ENCODE assay signal across 15 mouse cellular contexts in the genomic region with DNA sequence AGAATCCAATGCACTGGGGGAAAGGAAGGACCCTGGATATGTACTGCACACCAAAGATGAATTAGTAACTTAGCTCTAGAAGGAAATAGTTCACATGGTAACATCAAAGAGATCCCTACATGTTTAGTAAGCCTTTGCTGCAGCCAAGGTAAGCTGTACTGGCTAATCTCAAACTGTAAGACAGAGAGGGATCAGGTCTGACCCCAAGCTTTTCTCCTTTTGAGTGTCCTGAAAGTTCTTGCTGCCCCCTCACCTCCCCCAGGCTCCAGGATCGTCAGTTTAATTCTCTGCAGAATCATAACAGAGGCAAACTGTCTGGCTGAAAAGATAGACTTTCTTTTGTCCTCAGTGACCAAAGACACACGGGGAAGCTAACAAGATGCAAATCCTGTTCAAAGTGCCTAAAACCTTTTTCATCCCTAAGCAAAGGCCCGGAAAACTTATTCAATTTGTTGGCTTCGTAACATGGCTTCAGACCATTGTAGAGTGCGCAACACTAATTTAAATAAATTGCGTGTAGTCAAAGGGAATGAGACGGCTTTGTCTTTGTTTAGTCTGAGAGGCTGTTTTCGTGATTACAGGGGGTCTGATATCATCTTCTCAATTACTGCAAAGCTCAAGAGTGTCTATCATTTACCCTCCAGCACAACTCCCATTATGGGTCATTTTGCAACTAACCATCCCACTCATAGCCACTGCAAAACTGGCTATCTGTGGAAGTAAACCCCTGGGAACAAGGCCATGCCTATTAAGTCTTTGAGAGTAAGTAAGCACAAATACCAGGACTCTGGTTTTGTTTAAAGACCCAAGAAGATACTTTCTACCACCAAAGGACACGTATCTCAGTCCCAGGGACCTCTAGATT. TPM values are rescaled to one million over a fixed set of nuclear protein-coding genes. Genes with fewer than 3 reads are reported as not detected.
DNase-seq lines count a peak whose midpoint lies in the region; ATAC-seq lines count a peak whose summit lies in the region.
"Had no signal": no experiment of that assay in that cellular context is flagged by ENCODE, and none has a peak within 500 bp of the region (broad histone marks: within the 10 kb centered on the region; RNA-seq: fewer than 3 reads in every experiment).

No protein-coding gene starts in this region.

- H3K36me3 ChIP-seq in forebrain, embryonic 10.5 days (replicated peaks), result no peaks in the 10 kb centered on the region
- H3K36me3 ChIP-seq in hindbrain, embryonic 13.5 days, result 0 out of 2 replicates have a peak, but pooled peaks cover 4% of the 10 kb centered on the region
- no peaks in the 10 kb centered on the region for H3K36me3 ChIP-seq in midbrain, embryonic 16.5 days (ENCODE audit: control insufficient read depth, insufficient read depth, low read length)
- H3K36me3 ChIP-seq: liver, embryonic 12.5 days had no signal

- peak overlapping the region; percentile 15; the same call in 1 of the 2 replicates for H3K27ac ChIP-seq in forebrain, embryonic 10.5 days
- peak overlapping the region; percentile 87 for H3K27ac ChIP-seq in hindbrain, embryonic 13.5 days
- H3K27ac ChIP-seq in midbrain, embryonic 16.5 days (ENCODE audit: low read length), result peak overlapping the region; percentile 51
- H3K27ac ChIP-seq: liver, embryonic 12.5 days had no signal

- no peak overlapping the region for H3K9ac ChIP-seq in hindbrain, embryonic 13.5 days
- H3K9ac ChIP-seq in midbrain, embryonic 16.5 days (ENCODE audit: low read depth, low read length), result no peak overlapping the region
- H3K9ac ChIP-seq: liver, embryonic 12.5 days had no signal

- peak; percentile 22 for DNase-seq in Muller cell, postnatal 12 days (ENCODE audit: inconsistent ontology term)
- no peak for DNase-seq in forebrain, embryonic 10.5 days (ENCODE audit: extremely low spot score, low spot score)
- no peak for DNase-seq in adrenal gland, adult 2 months
- no peak for DNase-seq in right cerebral cortex, postnatal 4 days
- no peak for DNase-seq in embryo, embryonic 10.5 days (ENCODE audit: low spot score)
- DNase-seq: cerebellum, adult 8-10 months; embryo, embryonic 11 days; lung, postnatal 10 days; thymus, postnatal 4 days had no signal

- peak overlapping the region; percentile 23; the same call in 1 of the 2 replicates for H3K4me2 ChIP-seq in hindbrain, embryonic 13.5 days
- H3K4me2 ChIP-seq in midbrain, embryonic 16.5 days (ENCODE audit: low read length), result no peak overlapping the region
- H3K4me2 ChIP-seq: liver, embryonic 12.5 days had no signal

- H3K9me3 ChIP-seq in forebrain, embryonic 10.5 days, result no peaks in the 10 kb centered on the region
- no peaks in the 10 kb centered on the region for H3K9me3 ChIP-seq in hindbrain, embryonic 13.5 days
- H3K9me3 ChIP-seq in midbrain, embryonic 16.5 days (replicated peaks; ENCODE audit: control insufficient read depth, low read length, poor library complexity, severe bottlenecking), result no peaks in the 10 kb centered on the region
- H3K9me3 ChIP-seq: liver, embryonic 12.5 days had no signal

- H3K4me1 ChIP-seq in forebrain, embryonic 10.5 days, result peaks cover 39% of the 10 kb centered on the region
- H3K4me1 ChIP-seq in hindbrain, embryonic 13.5 days (replicated peaks), result peaks cover 56% of the 10 kb centered on the region
- peaks cover 23% of the 10 kb centered on the region for H3K4me1 ChIP-seq in midbrain, embryonic 16.5 days (ENCODE audit: control insufficient read depth, insufficient read depth, low read length)

- no peak for ATAC-seq in hindbrain, embryonic 13.5 days (ENCODE audit: low FRiP score)
- no peak for ATAC-seq in midbrain, embryonic 16.5 days
- no peak for ATAC-seq in erythroblast, adult 5-6 weeks (replicated peaks; ENCODE audit: low FRiP score, poor library complexity, severe bottlenecking)
- ATAC-seq: activated CD4-positive, CD25-positive, alpha-beta regulatory T cell, adult 4 months; CD4-positive, CD25-positive, alpha-beta regulatory T cell, adult 4 months; liver, embryonic 12.5 days had no signal

- H3K27me3 ChIP-seq in forebrain, embryonic 10.5 days (ENCODE audit: poor library complexity, severe bottlenecking), result peaks cover 41% of the 10 kb centered on the region
- H3K27me3 ChIP-seq in hindbrain, embryonic 13.5 days, result no peaks in the 10 kb centered on the region
- H3K27me3 ChIP-seq in midbrain, embryonic 16.5 days (ENCODE audit: control insufficient read depth, insufficient read depth, low read depth, low read length), result no peaks in the 10 kb centered on the region

- 42% methylated on average over 9 of the region's 9 CpGs for WGBS in forebrain, embryonic 10.5 days
- 28% methylated on average over 9 of the region's 9 CpGs for WGBS in hindbrain, embryonic 13.5 days
- 18% methylated on average over 9 of the region's 9 CpGs for WGBS in midbrain, embryonic 16.5 days

- no peak overlapping the region for H3K4me3 ChIP-seq in forebrain, embryonic 10.5 days
- no peak overlapping the region for H3K4me3 ChIP-seq in hindbrain, embryonic 13.5 days
- H3K4me3 ChIP-seq in midbrain, embryonic 16.5 days (ENCODE audit: low read depth, low read length), result no peak overlapping the region
- H3K4me3 ChIP-seq: liver, embryonic 12.5 days had no signal

RNA-seq across cellular contexts. Expression of a gene that starts 52.8 kb away (rescaled TPM):
- polyA plus RNA-seq in forebrain, embryonic 10.5 days (2016; fragmentation: Nextera tagmentation; extraction: Ambion mirVana), result 32.1 and 36.4 TPM in 2 replicates
- 131 and 137 TPM in 2 replicates for polyA plus RNA-seq in hindbrain, embryonic 13.5 days (2015; fragmentation: Nextera tagmentation; extraction: Ambion mirVana)
- polyA plus RNA-seq in midbrain, embryonic 16.5 days (2015; fragmentation: Nextera tagmentation; extraction: Ambion mirVana), result 174 and 182 TPM in 2 replicates
- 1.9 and 3.8 TPM in 2 replicates for total RNA-seq in erythroblast, adult 5-6 weeks (2015; ENCODE audit: low replicate concordance)
- 4.3 and 4.5 TPM in 2 replicates for total RNA-seq in erythroblast, adult 5-6 weeks (2017; ENCODE audit: low replicate concordance)
- total RNA-seq in adrenal gland, adult 2 months (2021), result 100 to 1,000 TPM in 1 of 2 experiments, 10 to 100 TPM in 1; 34.1 to 125 TPM
- polyA plus RNA-seq in adrenal gland, adult 2 months (2012; rRNA removed), result 58.3 and 115 TPM in 2 replicates

Comparison
In these comparisons a context has a peak if more than half of its experiments do, and no peak if none do; other contexts are left out.
1. H3K27ac ChIP-seq: peak in every context shown above with its lines; median percentile 87 in hindbrain, embryonic 13.5 days; 51 in midbrain, embryonic 16.5 days; 15 in forebrain, embryonic 10.5 days.